Mouse (Mus musculus) embryo, embryonic 11 days (tissue): Measurements from ENCODE around the gene Baz1b.

Source experiments
- DNase-seq: peaks from one replicate; pipeline ENCODE4 v3.0.0-alpha.2; 2015

Baz1b gene

DNA sequence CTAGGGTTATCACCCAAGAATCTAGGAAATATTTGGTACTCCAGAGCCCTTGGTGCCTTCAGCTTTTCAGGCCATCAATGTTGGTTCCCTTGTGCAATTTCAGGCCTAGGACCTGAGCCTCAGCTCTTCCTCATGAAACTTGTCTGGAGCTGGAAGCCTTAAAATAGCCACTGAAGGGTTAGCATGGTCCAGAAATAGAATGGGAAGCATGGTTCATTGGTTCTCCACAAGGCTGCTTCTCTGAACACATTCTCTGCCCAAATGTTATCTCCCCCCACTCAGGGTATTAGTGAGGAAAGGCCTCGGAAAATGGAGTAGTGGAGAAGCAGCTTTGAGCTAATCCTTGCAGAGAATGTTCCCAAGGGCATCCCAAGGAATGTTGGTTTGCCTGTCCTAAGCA is 54.4 kb downstream of the Baz1b start:
- no peak for DNase-seq

DNA sequence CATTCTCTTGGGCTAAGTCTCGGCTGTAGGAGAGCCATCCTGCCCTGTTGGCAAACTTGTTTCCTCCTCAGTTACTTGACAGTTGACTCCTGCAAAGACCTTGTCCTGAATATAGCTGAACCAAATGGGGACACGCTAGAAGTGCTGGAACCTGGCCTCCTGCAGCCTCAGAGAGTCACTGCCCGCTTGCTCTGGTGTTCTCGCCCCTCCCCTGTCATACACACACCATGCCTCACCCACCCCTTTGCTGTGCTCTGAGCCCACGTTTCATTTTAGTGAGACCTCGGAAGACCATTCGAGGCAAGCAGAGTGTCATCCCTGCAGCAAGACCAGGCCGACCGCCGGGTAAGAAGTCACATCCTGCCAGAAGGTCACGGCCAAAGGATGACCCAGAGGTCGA is 55.1 kb downstream of the Baz1b start:
- no peak for DNase-seq

- no peak for DNase-seq
Observed at GRCm38 (mm10) chr5:135242608-135243007, 55.5 kb downstream of the Baz1b start.

DNA sequence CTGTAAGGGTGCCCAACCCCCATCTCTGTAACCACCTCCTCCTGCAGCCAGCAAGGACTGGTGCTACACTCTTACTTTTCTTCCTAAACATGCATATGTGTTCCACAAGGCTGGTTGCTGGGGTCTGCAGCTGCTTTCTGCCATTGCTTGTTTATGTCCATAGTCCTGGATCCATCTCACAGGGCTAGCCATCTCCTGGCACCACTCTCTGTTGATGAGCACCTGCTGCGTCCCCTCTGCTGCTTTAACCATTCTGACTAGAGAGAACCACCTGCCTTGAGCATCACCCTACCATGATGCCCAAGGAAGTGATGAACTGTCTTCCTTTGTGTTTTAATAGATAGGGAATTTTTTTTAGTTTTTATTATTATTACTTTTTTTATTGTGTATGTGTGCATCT is 56.1 kb downstream of the Baz1b start:
- no peak for DNase-seq

- no peak for DNase-seq
Observed at GRCm38 (mm10) chr5:135246531-135246930, 59.5 kb downstream of the Baz1b start.

DNA sequence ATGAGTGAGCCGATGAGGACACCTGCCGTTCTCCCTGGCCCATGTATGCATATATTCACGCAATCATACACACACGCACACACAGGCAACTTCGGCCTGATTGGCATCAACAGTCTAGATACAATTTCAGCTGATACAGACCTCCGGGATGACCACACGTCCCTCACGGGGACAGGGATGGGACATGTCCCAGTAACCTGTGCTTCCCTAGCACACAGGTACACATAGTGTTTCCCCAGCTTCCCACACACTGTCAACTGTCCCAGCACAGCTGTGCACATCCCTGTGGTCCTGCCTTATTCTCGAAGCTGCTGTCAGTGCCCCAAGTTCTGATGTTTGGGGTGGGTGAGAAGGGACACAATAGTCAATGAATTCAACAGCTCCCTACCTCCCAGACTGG is 60.3 kb downstream of the Baz1b start:
- no peak for DNase-seq

DNA sequence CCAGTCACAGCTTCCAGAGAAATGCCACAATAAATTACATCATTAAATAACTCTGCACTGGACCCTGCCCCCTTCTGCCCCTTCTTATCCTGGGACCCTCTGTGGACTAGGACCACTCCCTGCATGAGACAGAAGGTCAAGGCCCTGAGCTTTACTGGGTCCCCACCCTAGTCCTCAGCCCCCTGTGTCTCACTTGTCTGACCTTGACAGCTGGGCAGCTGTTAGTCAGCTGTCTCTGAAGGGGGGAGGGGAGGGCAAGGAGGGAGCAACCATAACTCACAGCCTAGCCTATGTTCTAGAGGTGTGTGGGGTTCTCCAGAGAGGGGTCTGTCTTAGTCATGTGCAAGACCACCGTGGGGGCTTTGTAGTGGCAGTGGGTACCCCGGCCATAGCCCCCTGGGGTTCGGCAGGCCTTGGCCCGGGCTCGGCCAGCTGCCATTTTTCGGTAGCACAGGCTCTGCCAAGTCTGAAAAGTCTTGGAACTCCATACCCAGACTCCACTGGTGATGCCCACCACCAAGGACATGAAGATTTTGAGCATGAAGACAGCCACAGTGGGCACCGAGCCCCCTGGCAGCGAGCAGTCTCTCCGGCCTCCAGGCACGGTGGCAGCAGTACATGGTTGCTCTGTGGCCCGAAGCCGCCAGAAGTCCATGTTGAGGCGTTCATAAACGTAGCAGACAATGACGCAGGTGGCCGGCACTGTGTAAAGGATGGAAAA is 62.1 kb downstream of the Baz1b start:
- no peak for DNase-seq

- DNase-seq = no peak
Observed at GRCm38 (mm10) chr5:135250186-135251078, 63.4 kb downstream of the Baz1b start.

DNA sequence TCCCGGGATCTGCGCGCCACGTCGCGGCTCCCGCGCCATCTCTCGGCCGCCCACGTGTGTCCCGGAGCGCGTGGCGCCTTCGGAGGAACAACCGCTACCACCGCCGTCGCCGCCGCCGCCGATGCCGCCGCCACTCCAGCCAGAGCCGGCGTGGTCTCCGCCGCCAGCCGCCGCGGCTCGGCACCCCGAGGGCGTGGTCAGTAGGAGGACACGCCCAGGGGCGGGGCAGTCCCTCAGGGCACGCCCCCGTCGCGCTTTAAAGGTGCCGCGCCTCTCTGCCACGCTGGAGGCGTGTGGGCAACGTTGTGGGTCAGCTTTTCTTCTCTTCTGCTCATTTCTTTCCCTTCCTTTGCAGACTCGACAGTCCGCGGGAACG is 64.0 kb downstream of the Baz1b start, which contains the start of gene Fzd9:
TSS of gene Fzd9 (minus strand) at position 152 of the 376 bp plus-strand sequence.
- peak; percentile 96 for DNase-seq

GRCm38 (mm10) chr5:135253741-135254401 is 66.8 kb downstream of the Baz1b start:
- DNase-seq = peak; percentile 90

GRCm38 (mm10) chr5:135256166-135256565 is 69.1 kb downstream of the Baz1b start:
- no peak for DNase-seq

DNA sequence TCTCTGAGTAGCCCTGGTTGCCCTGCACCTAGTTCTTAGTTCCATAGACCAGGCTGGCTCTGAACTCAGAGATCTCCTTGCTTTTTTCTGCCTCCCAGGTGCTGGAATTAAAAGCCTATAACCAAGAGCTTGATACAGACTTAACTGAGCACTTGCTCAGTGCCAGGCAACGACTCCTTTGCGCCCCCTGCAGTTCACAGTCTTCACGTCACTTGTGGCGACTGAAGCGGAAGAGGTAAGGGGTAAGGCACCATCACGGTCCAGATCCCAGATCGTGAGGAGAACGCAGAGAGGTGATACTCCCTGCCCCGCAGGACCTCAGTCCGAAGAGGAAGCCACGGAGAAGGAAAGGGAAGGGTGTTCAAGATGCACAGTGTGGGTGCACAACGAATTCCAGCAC is 70.5 kb downstream of the Baz1b start:
- no peak for DNase-seq

DNA sequence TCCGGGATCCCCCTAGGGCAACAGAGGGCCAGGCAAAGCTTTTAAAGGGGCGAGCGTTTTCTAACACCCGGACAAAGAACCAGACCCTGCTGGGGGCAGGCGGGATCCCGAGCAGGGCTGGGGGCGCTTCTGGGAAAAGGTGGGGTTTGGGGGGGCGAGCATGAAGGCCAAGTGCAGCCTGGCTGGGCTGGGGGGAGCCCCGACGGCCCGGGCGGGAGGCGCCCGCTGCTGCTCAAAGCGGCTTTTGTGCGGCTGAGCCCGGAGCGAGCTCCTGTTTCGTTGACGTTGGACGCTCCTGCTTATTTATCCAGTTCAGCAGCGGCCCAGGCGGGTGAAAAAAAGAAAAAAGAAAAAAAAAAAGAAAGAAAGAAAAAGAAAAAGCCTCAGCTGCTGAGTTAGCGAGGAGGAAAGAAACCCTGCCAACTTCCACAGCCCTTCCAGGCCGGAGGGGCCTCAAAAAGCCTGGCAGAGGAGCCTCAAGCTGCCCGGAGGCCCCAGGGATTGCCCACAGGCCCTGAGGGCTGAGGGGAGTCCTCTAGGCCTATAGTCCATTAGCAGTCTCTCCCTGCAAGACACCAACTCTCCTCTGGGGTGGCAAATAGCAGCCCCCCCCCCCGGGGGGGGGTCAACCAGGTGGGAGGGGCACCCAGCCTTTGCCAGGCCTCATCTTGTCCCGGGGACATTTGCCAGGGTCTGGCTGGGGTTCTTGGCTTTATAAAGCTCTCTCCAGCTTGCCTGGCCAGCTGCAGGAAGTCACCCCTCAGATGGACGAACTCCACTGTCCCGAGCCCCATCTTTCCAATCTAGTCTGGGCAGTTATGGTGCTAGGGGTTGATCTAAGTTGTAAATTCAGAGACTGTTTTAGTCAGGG is 71.5 kb downstream of the Baz1b start:
- DNase-seq = peak; percentile 70

GRCm38 (mm10) chr5:135263866-135264503 is 76.9 kb downstream of the Baz1b start:
- peak; percentile 74 for DNase-seq

- peak; percentile 57 for DNase-seq
Observed at GRCm38 (mm10) chr5:135264548-135264947, 77.5 kb downstream of the Baz1b start.

- no peak for DNase-seq
Observed at GRCm38 (mm10) chr5:135269451-135269850, 82.4 kb downstream of the Baz1b start.

- no peak for DNase-seq
Observed at GRCm38 (mm10) chr5:135270361-135270760, 83.3 kb downstream of the Baz1b start.

GRCm38 (mm10) chr5:135271563-135272165 is 84.6 kb downstream of the Baz1b start:
- no peak for DNase-seq

DNA sequence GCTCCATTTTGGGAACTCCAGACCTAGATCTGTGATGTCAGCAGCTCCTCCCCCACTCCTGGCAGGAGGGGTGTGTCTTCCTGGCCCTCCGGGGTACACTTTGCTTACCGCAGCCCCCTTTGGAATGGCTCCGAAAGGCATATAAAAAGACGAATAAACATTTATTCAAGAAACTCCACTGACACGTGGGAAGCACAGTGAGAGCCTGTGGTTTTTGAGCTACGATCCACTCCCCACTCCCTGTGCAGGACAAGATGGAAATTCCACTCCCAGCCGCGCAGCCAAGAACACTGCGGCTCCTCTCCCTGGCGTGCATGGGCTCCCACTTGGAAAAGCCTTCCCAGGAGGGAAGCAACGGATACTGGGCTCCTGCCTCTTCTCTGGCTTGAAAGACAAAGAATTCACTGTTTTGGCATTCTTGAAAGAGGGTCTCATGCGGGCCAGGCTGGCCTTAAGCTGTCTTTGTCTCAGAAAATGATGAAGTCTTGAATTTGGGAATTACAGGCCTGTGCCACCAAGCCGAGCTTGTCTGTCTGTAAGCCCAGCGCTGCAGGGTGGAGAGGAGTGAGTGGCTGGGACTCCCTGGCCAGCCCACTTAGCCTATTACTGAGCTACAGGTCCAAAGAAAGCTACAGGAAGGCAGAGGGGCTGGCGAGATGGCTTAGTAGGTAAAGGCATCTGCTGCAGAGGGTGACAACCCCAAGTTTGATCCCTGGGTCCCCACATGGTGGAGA is 87.8 kb downstream of the Baz1b start:
- peak; percentile 54 for DNase-seq

DNA sequence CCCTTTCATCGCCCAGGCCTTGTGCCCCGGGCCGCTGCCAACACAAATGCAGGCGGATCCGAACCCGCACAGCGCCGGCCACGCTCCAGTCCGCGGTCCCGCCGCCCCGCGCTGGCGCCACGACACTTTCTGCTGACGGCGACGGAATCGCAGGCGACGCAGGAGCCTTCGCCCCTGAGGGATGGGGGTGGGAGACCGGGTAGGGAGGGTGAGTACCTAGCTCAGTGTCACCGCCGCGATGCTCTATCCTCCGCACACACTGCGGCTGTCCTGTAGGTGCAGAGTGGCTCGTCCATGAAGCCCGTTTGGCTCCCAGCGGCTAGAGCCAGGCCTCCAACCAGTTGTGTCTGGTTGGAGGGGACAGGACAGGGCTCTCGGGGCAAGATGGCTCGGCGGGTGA is 89.5 kb downstream of the Baz1b start:
- DNase-seq = peak; percentile 45

GRCm38 (mm10) chr5:135280226-135280625 is 93.2 kb downstream of the Baz1b start:
- no peak for DNase-seq
